Mouse (Mus musculus) liver, embryonic 14.5 days (tissue): ENCODE measurements at regions not wholly inside any gene's neighbourhood (a gene's known extent, or its start where the extent isn't known, plus 50 kb on each side); places are given as distances from the start of the nearest gene placed in this dataset.
A peak's percentile ranks its signal among the peaks of the same experiment; 100 is the strongest.

Experiments used
- ATAC-seq: fragments of 200-750 bp; cut with Nextera tagmentation; 2 replicates; pipeline ENCODE4 v1.8.0; 2017; ENCODE audit warnings: moderate number of reproducible peaks, mild to moderate bottlenecking, moderate library complexity; ENCODE audit not compliant: insufficient read depth
- DNase-seq, 3 experiments: peaks; one replicate each; pipeline ENCODE4 v3.0.0-alpha.2; 2012 to 2013; ENCODE audit warnings: low read depth in 3 of 3, low spot score in 3 of 3
- H3K27ac ChIP-seq: fragments of 300-500 bp; sonication (generic); 2 replicates; pipeline ENCODE4 v1.5.1; 2014; ENCODE audit warnings: moderate library complexity, mild to moderate bottlenecking, control low read depth, inconsistent platforms
- H3K27me3 ChIP-seq: fragments of 300-500 bp; sonication (generic); 2 replicates; pipeline ENCODE4 v1.6.1; 2014; ENCODE audit warnings: mild to moderate bottlenecking, low read length, moderate library complexity; ENCODE audit not compliant: control insufficient read depth, insufficient read depth
- H3K36me3 ChIP-seq: fragments of 300-500 bp; sonication (generic); replicated peaks from 2 replicates; pipeline ENCODE4 v1.6.1; 2014; ENCODE audit warnings: low read depth; ENCODE audit not compliant: control insufficient read depth, insufficient read depth
- H3K4me1 ChIP-seq, 2 experiments: fragments of 200-500 bp in 1 of 2; fragments of 300-500 bp in 1 of 2; sonication (generic) in 1 of 2; replicated peaks; 2 replicates each; pipeline ENCODE4 v1.6.1; 2012 to 2014; ENCODE audit warnings: antibody characterized with exemption in 1 of 2, inconsistent platforms in 1 of 2, low read length in 1 of 2; ENCODE audit not compliant: control insufficient read depth in 2 of 2, insufficient read depth in 2 of 2
- H3K4me2 ChIP-seq: fragments of 300-500 bp; sonication (generic); 2 replicates; pipeline ENCODE4 v1.6.1; 2014; ENCODE audit warnings: low read depth, mild to moderate bottlenecking, control low read depth, moderate library complexity
- H3K4me3 ChIP-seq, 2 experiments: fragments of 200-500 bp in 1 of 2; fragments of 300-500 bp in 1 of 2; sonication (generic) in 1 of 2; 2 replicates each; pipeline ENCODE4 v1.5.1; 2012 to 2014; ENCODE audit warnings: low read depth in 2 of 2, low read length in 2 of 2, mild to moderate bottlenecking in 2 of 2, control low read depth in 1 of 2, inconsistent platforms in 1 of 2, moderate library complexity in 1 of 2; ENCODE audit not compliant: insufficient read depth in 1 of 2
- H3K9ac ChIP-seq: fragments of 300-500 bp; sonication (generic); replicated peaks from 2 replicates; pipeline ENCODE4 v1.6.1; 2014; ENCODE audit warnings: mild to moderate bottlenecking, control low read depth, moderate library complexity
- H3K9me3 ChIP-seq: fragments of 300-500 bp; sonication (generic); 2 replicates; pipeline ENCODE4 v1.6.1; 2016; ENCODE audit warnings: low read length, mixed read lengths; ENCODE audit not compliant: control insufficient read depth
- CTCF ChIP-seq: IDR thresholded peaks from 2 replicates; pipeline ENCODE4 v1.5.1; 2016; ENCODE audit warnings: antibody characterized with exemption, low read depth, control low read depth
- EP300 ChIP-seq: IDR thresholded peaks from 2 replicates; pipeline ENCODE4 v1.6.1; 2016; ENCODE audit warnings: antibody characterized with exemption, low read depth
- WGBS: fragments of 180-500 bp; shearing (Covaris S2); extraction: QIAGEN DNeasy Blood & Tissue Kit; methylation state at CpG from one replicate; pipeline ENCODE4 v1.1.7; 2014; ENCODE audit not compliant: insufficient replicate concordance; 5-methylcytosine and 5-hydroxymethylcytosine counted together

DNA sequence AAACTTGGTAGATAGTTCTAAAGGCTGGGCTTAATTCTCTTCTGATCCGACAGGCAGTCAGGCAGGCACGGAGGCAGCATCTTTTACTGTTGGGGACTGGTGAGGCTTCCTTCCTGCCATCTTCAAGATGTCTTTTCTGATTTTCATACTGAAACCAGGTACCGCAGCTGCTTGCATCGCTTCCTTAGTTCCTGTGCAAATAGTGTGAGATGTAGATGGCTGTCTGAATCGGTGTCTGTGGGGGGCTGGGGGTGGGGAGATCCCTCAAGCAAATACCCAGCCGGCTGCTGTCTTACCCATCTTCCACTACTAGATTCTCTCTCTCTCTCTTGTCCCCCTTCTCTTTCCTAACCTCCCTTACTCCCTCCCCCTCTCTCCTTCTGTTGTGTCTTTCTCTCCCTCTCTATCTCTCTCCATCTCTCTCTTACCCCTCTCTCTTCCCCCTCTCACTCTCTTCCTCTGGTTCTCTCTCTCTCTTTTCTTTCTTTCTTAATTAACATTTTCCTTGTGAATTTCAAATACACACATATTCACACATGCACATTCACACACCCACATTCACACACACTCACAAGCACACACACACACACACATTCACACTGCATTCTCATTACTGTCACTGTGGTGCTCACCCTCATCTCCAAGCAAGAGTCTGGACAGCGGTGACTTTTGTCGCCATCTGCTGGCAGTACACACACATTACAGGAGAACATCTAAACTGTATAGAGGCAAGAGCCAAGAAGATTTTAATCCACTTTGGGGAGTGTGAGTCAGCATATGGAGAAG is 96.0 kb upstream of the Rasgrp1 start:
- Histone ChIP-seq H3K36me3 (no peaks in the 10 kb centered on the region), H3K27ac (no peak overlapping the region), H3K4me1 (no peaks in the 10 kb centered on the region), H3K9me3 (no peaks in the 10 kb centered on the region), H3K4me2 (no peak overlapping the region), H3K4me3 (no peak overlapping the region), H3K27me3 (no peaks in the 10 kb centered on the region), H3K9ac (no peak overlapping the region)
- DNase-seq (peak; percentile 5 to 11 (median 9)), ATAC-seq (no peak)
- TF ChIP-seq EP300 (no peak), CTCF (peak; percentile 90)
- 53% methylated on average over 8 of the region's 8 CpGs for WGBS

DNA sequence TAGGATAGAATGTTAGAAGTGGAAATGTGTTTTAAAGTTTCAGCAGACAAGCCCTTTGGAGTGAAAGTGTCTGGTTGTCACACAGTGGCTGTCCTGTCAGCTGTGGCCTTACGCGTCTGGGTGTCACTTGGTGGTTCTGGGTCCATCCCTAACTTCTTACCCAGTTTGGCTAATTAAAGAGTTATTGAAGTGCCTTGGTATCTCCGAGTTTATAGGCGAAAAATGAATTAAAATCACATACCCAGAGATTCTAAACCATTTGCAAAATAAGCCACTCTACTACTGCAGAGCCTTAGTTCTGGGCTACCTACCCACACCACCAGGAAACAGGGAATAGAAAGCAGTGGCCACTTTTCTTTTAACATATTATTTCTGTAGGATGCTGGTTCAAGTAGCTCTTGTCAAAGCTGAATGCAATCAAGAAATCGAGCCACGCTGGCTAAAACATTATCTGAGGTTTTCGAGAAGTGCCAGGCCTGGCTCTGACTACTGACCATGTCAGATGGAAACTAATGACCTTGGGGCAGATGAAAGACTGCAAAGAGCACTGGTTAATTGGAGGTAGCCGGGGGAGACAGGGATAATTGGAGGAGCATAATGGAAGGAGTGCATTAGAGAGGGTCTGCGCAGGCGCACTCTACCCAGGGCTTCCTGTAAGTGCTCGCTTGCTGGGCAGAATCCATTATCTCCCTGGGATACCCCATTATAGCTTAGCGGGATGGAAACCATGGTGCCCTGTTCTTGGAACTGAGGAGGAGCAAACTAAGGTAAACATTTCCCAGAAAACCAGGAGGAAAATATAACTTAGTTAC is 96.8 kb upstream of the Rasgrp1 start:
- no peaks in the 10 kb centered on the region for H3K4me1 ChIP-seq
- H3K27me3 ChIP-seq = no peaks in the 10 kb centered on the region
- H3K27ac ChIP-seq = no peak overlapping the region
- no peaks in the 10 kb centered on the region for H3K9me3 ChIP-seq
- 59% methylated on average over 12 of the region's 12 CpGs for WGBS
- no peaks in the 10 kb centered on the region for H3K36me3 ChIP-seq
- ATAC-seq (no peak), DNase-seq (no peak)
- H3K4me2 ChIP-seq = no peak overlapping the region
- TF ChIP-seq CTCF = no peak
- TF ChIP-seq EP300 = no peak
- H3K9ac ChIP-seq = no peak overlapping the region
- H3K4me3 ChIP-seq = no peak overlapping the region

DNA sequence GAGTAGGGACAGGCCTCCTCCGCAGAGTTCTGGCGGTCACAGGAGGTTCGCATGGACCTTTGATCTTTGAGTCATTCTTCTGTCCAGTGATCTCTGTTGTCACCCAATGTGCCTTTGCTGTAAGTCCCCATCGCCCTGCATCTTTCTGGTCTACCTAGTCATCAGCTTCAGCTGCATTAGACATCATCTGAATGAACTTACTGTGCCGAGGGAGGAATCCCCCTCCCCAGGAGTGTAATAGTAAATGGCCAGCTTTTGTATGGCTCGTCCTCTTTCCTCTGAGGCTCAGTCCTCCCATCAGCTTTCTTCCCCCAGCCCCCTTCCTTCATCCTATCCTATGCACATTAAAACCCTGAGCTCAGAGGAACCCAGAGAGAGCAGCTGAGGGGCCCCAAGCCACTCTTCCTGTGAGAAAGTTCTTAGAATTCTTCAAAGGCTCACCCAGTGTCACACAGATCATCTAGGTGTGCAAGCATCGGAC is 98.0 kb upstream of the Rasgrp1 start:
- H3K4me3 ChIP-seq = no peak overlapping the region
- no peak overlapping the region for H3K4me2 ChIP-seq
- TF ChIP-seq EP300 (no peak), CTCF (no peak)
- no peaks in the 10 kb centered on the region for H3K36me3 ChIP-seq
- ATAC-seq (no peak), DNase-seq (no peak)
- WGBS = 63% methylated on average over 7 of the region's 7 CpGs
- no peak overlapping the region for H3K9ac ChIP-seq
- H3K9me3 ChIP-seq = no peaks in the 10 kb centered on the region
- no peak overlapping the region for H3K27ac ChIP-seq
- H3K27me3 ChIP-seq = no peaks in the 10 kb centered on the region
- no peaks in the 10 kb centered on the region for H3K4me1 ChIP-seq

DNA sequence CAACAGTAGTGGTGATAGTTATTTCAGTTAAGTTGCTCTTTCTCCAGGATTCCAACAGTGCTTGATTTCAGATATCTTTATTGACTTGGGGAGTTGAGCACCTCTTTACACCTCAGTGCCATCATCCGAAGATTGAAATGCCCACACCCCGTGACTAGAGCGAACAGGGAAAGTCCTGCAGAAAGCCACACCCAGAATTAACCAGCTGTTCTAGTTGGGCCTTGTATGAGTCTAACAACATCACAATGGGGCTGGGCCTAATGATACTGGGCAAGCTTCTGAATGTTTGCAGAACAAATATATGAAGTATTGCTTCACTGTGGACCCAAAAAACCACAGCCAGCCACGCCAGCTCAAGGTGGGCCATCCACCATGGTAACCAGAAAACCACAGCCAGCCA is 100.1 kb upstream of the Rasgrp1 start:
- no peak overlapping the region for H3K9ac ChIP-seq
- DNase-seq = no peak
- no peak overlapping the region for H3K27ac ChIP-seq
- 62% methylated on average over 4 of the region's 4 CpGs for WGBS
- no peaks in the 10 kb centered on the region for H3K36me3 ChIP-seq
- no peak for TF ChIP-seq CTCF
- no peak overlapping the region for H3K4me3 ChIP-seq
- ATAC-seq = no peak
- H3K4me2 ChIP-seq = no peak overlapping the region
- no peaks in the 10 kb centered on the region for H3K9me3 ChIP-seq
- H3K27me3 ChIP-seq = no peaks in the 10 kb centered on the region
- H3K4me1 ChIP-seq = no peaks in the 10 kb centered on the region

DNA sequence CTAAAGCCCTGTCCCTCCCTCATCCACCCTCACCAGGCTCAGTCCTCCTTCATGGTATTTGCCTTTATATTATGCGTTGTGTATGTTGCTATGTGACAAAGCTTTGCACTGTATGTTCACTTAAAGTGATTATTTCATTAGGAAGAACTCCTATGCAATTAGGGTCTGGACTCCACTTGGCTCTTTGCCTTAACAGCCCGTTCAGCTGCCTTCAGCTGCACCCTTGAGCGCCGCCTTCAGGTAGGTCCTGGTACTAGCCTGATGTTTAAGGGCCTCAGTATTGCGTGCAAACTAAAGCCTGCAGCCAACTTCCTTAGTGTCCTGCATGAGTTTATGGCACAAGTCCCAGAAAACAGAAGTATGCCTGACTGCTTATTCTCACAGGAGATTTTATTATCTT is 101.9 kb upstream of the Rasgrp1 start:
- no peaks in the 10 kb centered on the region for H3K9me3 ChIP-seq
- DNase-seq = no peak
- 26% methylated on average over 5 of the region's 5 CpGs for WGBS

More for the DNA sequence above, 101.9 kb upstream of the Rasgrp1 start:
- H3K9ac ChIP-seq = no peak overlapping the region
- no peaks in the 10 kb centered on the region for H3K4me1 ChIP-seq
- H3K36me3 ChIP-seq = no peaks in the 10 kb centered on the region
- no peak overlapping the region for H3K4me2 ChIP-seq
- TF ChIP-seq CTCF = peak; percentile 68
- no peak for TF ChIP-seq EP300
- no peaks in the 10 kb centered on the region for H3K27me3 ChIP-seq
- no peak overlapping the region for H3K4me3 ChIP-seq
- H3K27ac ChIP-seq = no peak overlapping the region
- ATAC-seq = no peak
